Mouse (Mus musculus): ENCODE results near the gene Tprn. TPM values are rescaled to one million over a fixed set of nuclear protein-coding genes. Genes with fewer than 3 reads are reported as not detected.

The Tprn gene
- total RNA-seq, 1 experiment: 21.6 TPM

- no peak overlapping the region for H3K9ac ChIP-seq (ENCODE audit: insufficient read depth, low read depth, low read length, poor library complexity, severe bottlenecking)
- H3K9me3 ChIP-seq (ENCODE audit: control insufficient read depth, insufficient read depth, low read depth, low read length): no peaks in the 10 kb centered on the region
- no peak overlapping the region for H3K27ac ChIP-seq (ENCODE audit: insufficient read depth, low read depth, low read length, poor library complexity, severe bottlenecking)
- TF ChIP-seq ZC3H11A (IDR thresholded peaks at IDR 0.05; ENCODE audit: borderline replicate concordance, low read depth, low read length): no peak
- no peak for TF ChIP-seq CHD2 (IDR thresholded peaks at IDR 0.05; ENCODE audit: low read depth, low read length)
- no peak for TF ChIP-seq MAFK (IDR thresholded peaks at IDR 0.05; ENCODE audit: insufficient read depth, low read depth, low read length)
- no peak for TF ChIP-seq ZNF384 (IDR thresholded peaks at IDR 0.05; ENCODE audit: low read depth, low read length)
- TF ChIP-seq HCFC1 (IDR thresholded peaks at IDR 0.05; ENCODE audit: borderline replicate concordance, insufficient read depth, low read length): no peak
- no peak overlapping the region for H3K4me3 ChIP-seq (ENCODE audit: insufficient read depth in 1 of 2, low read depth in 1 of 2, low read length in 2 of 2, poor library complexity in 1 of 2, severe bottlenecking in 1 of 2)
- no peak for DNase-seq (ENCODE audit: low read depth, low spot score)
- peaks cover 0 to 3% of the 10 kb centered on the region in 2 experiments; a peak in 1 of 4 replicates for H3K4me1 ChIP-seq (ENCODE audit: control insufficient read depth in 2 of 2, insufficient read depth in 2 of 2, low read length in 2 of 2, poor library complexity in 1 of 2)
- peaks cover 7% of the 10 kb centered on the region; the same call in 1 of the 2 replicates for H3K36me3 ChIP-seq (ENCODE audit: control insufficient read depth, insufficient read depth, low read length, poor library complexity, severe bottlenecking)
- in situ Hi-C loops (cut with MboI; ENCODE audit: low sequenced_read_pairs in 2 of 2, unreplicated experiment in 2 of 2): no loop called here
Observed at GRCm38 (mm10) chr2:25297093-25297492, 34.7 kb downstream of the Tprn start.

DNA sequence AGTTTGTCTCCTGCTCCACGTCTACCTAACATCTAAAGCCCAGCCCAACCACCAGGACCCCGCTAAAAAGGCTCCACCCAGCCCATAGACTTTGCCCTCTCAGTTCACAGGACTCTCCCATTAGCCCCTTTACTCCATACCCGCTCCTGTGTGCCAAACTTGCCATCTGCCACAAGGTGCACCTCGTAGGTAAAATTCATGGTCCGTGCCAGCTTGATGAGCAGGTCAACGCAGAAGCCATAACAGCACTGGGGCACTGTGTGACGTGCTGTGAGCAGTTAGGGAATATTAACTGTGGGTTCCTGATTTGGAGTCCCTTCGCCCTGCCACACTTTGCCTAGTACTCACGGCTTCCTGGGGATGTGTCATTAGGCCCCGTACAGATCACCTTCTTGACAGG is 35.6 kb downstream of the Tprn start:
- no peak overlapping the region for H3K27ac ChIP-seq (ENCODE audit: insufficient read depth, low read depth, low read length, poor library complexity, severe bottlenecking)
- no peak for DNase-seq (ENCODE audit: low read depth, low spot score)
- H3K4me3 ChIP-seq (ENCODE audit: insufficient read depth in 1 of 2, low read depth in 1 of 2, low read length in 2 of 2, poor library complexity in 1 of 2, severe bottlenecking in 1 of 2): no peak overlapping the region
- no peak for TF ChIP-seq MAFK (IDR thresholded peaks at IDR 0.05; ENCODE audit: insufficient read depth, low read depth, low read length)
- no peak for TF ChIP-seq HCFC1 (IDR thresholded peaks at IDR 0.05; ENCODE audit: borderline replicate concordance, insufficient read depth, low read length)
- TF ChIP-seq ZNF384 (IDR thresholded peaks at IDR 0.05; ENCODE audit: low read depth, low read length): no peak
- TF ChIP-seq CHD2 (IDR thresholded peaks at IDR 0.05; ENCODE audit: low read depth, low read length): no peak
- TF ChIP-seq ZC3H11A (IDR thresholded peaks at IDR 0.05; ENCODE audit: borderline replicate concordance, low read depth, low read length): no peak
- H3K9ac ChIP-seq (ENCODE audit: insufficient read depth, low read depth, low read length, poor library complexity, severe bottlenecking): no peak overlapping the region
- no peaks in the 10 kb centered on the region for H3K9me3 ChIP-seq (ENCODE audit: control insufficient read depth, insufficient read depth, low read depth, low read length)
- in situ Hi-C loops (cut with MboI; ENCODE audit: low sequenced_read_pairs in 2 of 2, unreplicated experiment in 2 of 2): no loop called here
- H3K4me1 ChIP-seq (ENCODE audit: control insufficient read depth in 2 of 2, insufficient read depth in 2 of 2, low read length in 2 of 2, poor library complexity in 1 of 2): no peaks in the 10 kb centered on the region
- peaks cover 7% of the 10 kb centered on the region; the same call in 1 of the 2 replicates for H3K36me3 ChIP-seq (ENCODE audit: control insufficient read depth, insufficient read depth, low read length, poor library complexity, severe bottlenecking)

DNA sequence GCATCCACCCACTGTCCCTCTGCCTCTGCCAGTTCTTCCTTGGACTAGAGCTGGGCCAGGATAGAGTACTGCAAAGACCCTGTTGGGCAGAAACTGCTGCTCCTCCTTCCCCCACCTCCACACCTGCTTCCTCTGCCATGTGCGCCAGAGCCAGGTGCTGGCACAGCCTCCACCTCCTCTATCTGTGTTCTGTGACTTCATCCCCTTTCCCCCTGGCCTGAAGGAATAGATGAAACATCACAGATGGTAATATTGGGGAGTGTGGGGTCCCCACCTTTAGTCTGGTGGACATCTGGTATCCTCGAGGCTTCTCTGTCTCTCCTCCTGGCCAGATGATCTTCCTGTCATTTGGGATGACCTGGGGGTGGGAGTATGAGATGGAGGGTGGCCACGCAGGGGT is 41.0 kb downstream of the Tprn start:
- no peak overlapping the region for H3K9ac ChIP-seq (ENCODE audit: insufficient read depth, low read depth, low read length, poor library complexity, severe bottlenecking)
- no peak for DNase-seq (ENCODE audit: low read depth, low spot score)
- H3K4me3 ChIP-seq (ENCODE audit: insufficient read depth in 1 of 2, low read depth in 1 of 2, low read length in 2 of 2, poor library complexity in 1 of 2, severe bottlenecking in 1 of 2): no peak overlapping the region
- H3K36me3 ChIP-seq (ENCODE audit: control insufficient read depth, insufficient read depth, low read length, poor library complexity, severe bottlenecking): peaks cover 2% of the 10 kb centered on the region; the same call in 1 of the 2 replicates
- H3K9me3 ChIP-seq (ENCODE audit: control insufficient read depth, insufficient read depth, low read depth, low read length): no peaks in the 10 kb centered on the region
- TF ChIP-seq ZNF384 (IDR thresholded peaks at IDR 0.05; ENCODE audit: low read depth, low read length) (no peak), CHD2 (IDR thresholded peaks at IDR 0.05; ENCODE audit: low read depth, low read length) (no peak), ZC3H11A (IDR thresholded peaks at IDR 0.05; ENCODE audit: borderline replicate concordance, low read depth, low read length) (no peak), HCFC1 (IDR thresholded peaks at IDR 0.05; ENCODE audit: borderline replicate concordance, insufficient read depth, low read length) (no peak), MAFK (IDR thresholded peaks at IDR 0.05; ENCODE audit: insufficient read depth, low read depth, low read length) (no peak)
- in situ Hi-C loops (cut with MboI; ENCODE audit: low sequenced_read_pairs in 2 of 2, unreplicated experiment in 2 of 2): no loop called here
- peaks cover 0 to 3% of the 10 kb centered on the region in 2 experiments; a peak in 1 of 4 replicates for H3K4me1 ChIP-seq (ENCODE audit: control insufficient read depth in 2 of 2, insufficient read depth in 2 of 2, low read length in 2 of 2, poor library complexity in 1 of 2)
- no peak overlapping the region for H3K27ac ChIP-seq (ENCODE audit: insufficient read depth, low read depth, low read length, poor library complexity, severe bottlenecking)

DNA sequence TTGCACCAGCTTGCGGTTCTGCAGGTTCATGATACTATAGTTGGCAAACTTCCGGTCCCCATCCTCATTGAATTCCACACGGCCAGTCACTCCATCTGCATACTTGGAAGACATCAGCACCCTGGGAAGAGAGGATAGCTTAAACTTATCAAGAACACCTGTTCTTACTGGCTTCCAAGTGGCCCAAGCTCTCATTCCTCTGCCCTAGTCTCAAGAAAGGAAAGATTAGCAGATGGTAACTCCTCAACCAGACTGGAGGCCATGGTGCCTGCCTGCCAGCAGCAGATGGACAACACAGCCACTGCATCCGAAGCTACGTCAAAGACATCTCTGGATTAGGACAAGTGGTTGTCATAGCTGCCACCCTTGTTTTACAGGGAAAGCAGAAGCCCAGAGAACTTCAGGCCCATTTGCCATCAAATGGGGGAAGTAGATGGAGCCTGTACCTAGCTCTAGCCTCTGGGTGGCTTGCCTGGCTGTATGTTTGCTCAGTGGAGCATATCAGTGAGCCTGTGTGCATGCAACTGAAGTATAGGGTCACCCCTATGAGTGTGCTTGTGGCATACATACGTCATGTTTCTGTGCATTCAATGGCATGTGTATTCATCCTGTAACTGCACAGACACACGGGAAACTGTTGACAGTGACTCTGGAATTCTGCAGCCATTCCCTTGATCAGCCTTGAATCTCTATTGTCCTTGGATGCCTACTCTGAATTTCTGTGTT is 41.7 kb downstream of the Tprn start:
- Histone ChIP-seq H3K9ac (ENCODE audit: insufficient read depth, low read depth, low read length, poor library complexity, severe bottlenecking) (no peak overlapping the region), H3K4me3 (ENCODE audit: insufficient read depth in 1 of 2, low read depth in 1 of 2, low read length in 2 of 2, poor library complexity in 1 of 2, severe bottlenecking in 1 of 2) (no peak overlapping the region), H3K36me3 (ENCODE audit: control insufficient read depth, insufficient read depth, low read length, poor library complexity, severe bottlenecking) (peaks cover 2% of the 10 kb centered on the region; the same call in 1 of the 2 replicates), H3K9me3 (ENCODE audit: control insufficient read depth, insufficient read depth, low read depth, low read length) (no peaks in the 10 kb centered on the region), H3K27ac (ENCODE audit: insufficient read depth, low read depth, low read length, poor library complexity, severe bottlenecking) (no peak overlapping the region), H3K4me1 (ENCODE audit: control insufficient read depth in 2 of 2, insufficient read depth in 2 of 2, low read length in 2 of 2, poor library complexity in 1 of 2) (peaks cover 0 to 3% of the 10 kb centered on the region in 2 experiments; a peak in 1 of 4 replicates)
- TF ChIP-seq CHD2 (IDR thresholded peaks at IDR 0.05; ENCODE audit: low read depth, low read length): no peak
- TF ChIP-seq ZNF384 (IDR thresholded peaks at IDR 0.05; ENCODE audit: low read depth, low read length): no peak
- no peak for TF ChIP-seq HCFC1 (IDR thresholded peaks at IDR 0.05; ENCODE audit: borderline replicate concordance, insufficient read depth, low read length)
- no peak for TF ChIP-seq MAFK (IDR thresholded peaks at IDR 0.05; ENCODE audit: insufficient read depth, low read depth, low read length)
- TF ChIP-seq ZC3H11A (IDR thresholded peaks at IDR 0.05; ENCODE audit: borderline replicate concordance, low read depth, low read length): no peak
- no peak for DNase-seq (ENCODE audit: low read depth, low spot score)
- in situ Hi-C loops (cut with MboI; ENCODE audit: low sequenced_read_pairs in 2 of 2, unreplicated experiment in 2 of 2): no loop called here

Measured in ES-E14 (cell line).